Mouse (Mus musculus) gonadal fat pad, adult 2 months (tissue): Measurements from ENCODE around the gene Fbln2. TPM values are rescaled to one million over a fixed set of nuclear protein-coding genes. Genes with fewer than 3 reads are reported as not detected.

Experiments
- polyA plus RNA-seq: library from polyadenylated mRNA; depleted of rRNA; stranded (reverse); fragments of >200 nt; gene quantifications from 2 replicates; pipeline ENCODE4 v1.2.3, GENCODE M21; 2012; rRNA removed

Gene Fbln2
- polyA plus RNA-seq, 1 experiment, result 147 TPM

Other genes with a start within 250 kb of the Fbln2 start
- gene Iqsec1, start 223.8 kb upstream of the Fbln2 start, polyA plus RNA-seq, result 80.0 and 108 TPM in 2 replicates
- gene Nup210, start 95.6 kb upstream of the Fbln2 start, polyA plus RNA-seq, result 32.7 and 44.6 TPM in 2 replicates
- gene Hdac11, start 55.8 kb upstream of the Fbln2 start, polyA plus RNA-seq, result 59.2 and 68.7 TPM in 2 replicates
- gene Wnt7a, start 198.9 kb downstream of the Fbln2 start, polyA plus RNA-seq, result not detected in 2 replicates